Mouse (Mus musculus) kidney, adult 11 months (tissue): ENCODE results near the gene Nucb2.

Experiments
- DNase-seq: peaks from one replicate; pipeline ENCODE4 v3.0.0; 2022

Nucb2 gene

DNA sequence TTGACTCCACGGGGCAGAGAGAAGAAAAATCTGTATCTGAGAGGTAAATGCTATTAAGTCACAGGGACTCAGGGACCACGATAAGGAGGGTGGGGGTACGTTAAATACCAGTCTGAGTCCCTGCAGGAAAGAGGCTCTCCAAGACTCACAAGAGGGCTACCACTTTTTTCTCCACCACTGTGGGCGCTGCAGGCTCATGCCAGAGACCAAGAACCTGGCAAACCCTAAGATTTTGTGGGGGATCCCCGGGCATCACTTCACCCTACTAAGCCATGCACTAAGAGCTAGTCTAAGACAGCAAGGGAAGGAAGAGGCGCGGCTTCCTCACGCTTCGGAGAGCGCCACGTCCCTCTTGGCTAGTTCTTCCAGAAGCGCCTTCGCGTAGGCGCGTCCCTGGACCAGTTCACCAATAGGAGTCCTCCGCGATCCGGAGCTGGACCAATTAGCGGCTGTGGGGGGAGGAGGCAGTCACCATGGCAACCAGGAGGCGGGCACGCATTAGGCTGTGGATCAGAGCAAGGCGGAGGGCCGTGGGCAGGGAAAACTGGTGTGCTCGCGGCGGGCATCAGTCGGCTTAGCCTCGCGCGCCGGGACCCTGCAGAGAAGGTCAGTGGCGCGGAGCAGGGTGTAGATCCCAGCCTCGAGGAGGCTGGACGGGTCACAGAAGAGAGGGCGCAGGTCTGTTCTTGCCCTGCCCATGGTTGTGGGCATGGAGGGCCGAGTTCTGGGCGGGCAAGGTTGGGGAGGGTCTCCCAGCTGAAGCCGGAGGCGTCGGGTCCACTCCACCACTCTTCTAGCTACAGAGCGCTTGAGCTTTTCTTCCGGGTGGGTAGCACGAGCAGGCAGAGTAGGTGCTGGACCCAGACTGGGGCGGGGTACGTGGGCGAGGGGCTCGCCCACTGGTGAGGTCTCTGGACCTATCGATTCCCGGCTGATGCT lies at the start of gene Nucb2:
Gene Nucb2 (plus strand): TSS at position 491 of the 939 bp plus-strand sequence.
- peak; percentile 99 for DNase-seq

DNA sequence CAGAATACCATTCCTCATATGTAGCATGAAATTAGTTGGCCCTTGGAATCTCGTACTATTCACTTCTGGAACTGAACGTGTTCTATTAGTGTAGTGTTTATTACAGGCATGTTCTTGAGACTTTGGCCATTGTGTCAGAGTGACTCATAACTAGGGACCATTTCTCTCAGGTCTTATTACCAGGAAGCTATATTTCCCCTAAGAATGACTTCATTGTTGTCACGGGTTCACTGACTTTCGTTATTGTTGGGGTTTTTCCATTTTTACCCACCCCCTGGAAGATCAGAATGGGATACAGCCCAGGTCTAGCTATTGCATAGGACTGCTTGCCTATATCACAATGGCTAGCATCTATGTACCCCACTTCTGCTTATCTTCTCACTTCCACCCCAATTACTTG lies 47.2 kb upstream of the Nucb2 start:
- DNase-seq: no peak

DNA sequence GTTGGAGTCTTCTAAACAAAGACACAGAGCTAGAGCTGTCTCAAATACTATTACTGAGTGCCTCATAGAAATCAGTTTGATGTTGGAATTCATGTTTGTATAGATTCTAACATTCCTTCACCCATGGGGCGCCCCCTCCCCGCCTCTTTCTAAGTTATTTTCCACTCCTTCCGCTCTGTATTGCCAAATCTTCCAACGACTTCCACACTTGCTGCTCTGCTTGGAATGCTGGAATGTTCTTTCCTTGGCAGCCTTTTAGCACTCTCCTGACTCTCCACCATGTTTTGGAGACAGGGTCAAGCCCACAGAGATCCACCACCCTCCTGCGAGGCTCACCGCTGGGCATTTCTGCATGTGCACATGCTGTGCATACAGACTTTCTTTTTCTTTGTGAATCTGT lies 46.8 kb upstream of the Nucb2 start:
- DNase-seq: no peak

DNA sequence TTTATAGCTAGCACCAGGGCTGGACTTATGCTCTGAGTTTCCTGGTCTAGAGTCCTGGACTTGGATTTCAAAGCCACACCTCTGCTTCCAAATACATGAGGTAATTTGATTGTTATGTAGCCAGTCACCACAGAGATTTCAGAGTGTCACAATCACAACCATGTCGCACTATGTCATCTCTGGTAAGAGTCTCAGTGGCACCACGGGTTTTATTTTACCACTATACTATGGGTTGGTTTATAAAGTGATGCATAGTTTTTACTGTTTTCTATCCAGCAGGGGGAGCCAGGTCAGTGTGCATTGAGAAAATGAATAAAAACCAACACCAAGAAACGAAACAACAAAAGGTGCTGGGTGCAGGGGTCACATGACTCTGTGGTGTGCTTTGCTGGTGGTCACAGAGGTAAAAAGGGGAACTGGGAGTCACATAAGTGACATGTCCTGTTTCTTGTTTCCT lies 45.2 kb upstream of the Nucb2 start:
- DNase-seq: no peak

DNA sequence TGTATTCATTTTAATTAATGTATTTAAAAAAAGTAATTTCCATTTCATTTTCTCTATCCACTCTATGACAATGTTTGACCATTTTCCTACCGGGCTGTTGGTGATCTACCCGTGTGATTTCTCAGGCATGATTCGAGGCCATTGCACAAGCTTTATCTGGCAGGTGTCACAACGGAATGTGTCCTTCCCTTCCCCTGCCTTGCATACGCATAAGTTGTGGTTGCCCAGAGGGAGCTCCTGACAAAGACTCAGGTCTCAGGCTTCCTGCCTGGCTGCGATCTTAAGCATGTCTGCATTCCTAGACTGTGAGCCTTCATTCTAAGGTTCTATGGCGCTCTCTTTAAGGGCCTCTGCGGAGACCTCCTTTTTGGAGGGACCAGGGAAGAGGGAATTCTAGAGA lies 42.1 kb upstream of the Nucb2 start:
- DNase-seq: no peak

DNA sequence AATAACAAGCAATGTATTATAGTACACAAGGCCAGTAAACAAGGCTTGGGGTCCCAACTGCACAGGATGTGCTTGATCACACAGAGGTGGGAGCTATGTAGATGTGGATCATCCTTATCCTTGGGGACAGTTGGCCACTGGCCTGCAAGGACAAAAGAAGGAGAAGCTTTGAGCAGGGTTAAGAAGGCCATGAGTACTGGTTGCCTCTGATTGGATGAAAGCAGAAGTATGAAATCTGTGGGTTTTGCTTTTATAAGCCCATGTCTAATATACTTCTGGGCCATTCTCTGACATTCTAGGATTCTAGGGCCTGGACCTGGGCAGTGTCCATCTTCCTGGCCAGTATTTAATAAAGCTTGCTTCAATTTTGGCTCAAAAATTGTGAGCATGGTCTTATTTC lies 28.3 kb upstream of the Nucb2 start:
- no peak for DNase-seq

DNA sequence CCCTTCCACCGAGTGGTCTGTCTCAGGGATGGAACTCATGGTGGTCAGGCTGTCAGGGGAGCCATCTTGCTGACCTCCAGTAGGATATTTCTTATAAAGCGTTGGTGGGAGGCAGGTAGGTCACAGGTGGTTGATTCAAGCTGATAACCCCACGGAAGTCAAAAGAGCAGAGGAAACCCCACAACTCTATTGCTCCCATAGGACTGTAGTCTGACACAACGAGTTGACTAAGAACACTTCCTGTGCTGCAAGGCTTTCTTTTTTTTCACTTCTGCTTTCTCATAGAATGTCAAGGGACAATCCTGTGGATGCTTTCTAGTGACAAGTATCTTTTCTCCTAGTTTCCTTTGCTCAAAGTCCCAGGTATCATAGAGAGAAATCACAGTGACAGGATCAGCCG lies 27.9 kb upstream of the Nucb2 start:
- no peak for DNase-seq

DNA sequence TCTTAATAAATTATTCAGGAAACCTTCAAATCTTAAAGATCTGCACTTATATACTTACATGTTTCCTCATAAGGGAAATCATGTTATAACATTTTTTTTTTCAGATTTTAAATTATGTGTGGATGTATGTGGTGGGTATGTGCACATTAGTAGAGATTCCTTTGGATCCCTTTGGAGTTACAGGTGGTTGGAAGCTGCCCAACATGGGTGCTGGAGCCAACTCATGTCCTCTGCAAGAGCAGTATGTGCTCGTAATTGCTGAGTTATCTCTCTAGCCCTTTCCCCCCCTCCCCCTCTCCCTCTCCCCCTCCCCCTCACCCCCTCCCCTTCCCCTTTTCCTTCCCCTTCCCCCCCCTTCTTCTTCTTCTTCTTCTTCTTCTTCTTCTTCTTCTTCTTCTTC lies 21.1 kb upstream of the Nucb2 start:
- DNase-seq: no peak

DNA sequence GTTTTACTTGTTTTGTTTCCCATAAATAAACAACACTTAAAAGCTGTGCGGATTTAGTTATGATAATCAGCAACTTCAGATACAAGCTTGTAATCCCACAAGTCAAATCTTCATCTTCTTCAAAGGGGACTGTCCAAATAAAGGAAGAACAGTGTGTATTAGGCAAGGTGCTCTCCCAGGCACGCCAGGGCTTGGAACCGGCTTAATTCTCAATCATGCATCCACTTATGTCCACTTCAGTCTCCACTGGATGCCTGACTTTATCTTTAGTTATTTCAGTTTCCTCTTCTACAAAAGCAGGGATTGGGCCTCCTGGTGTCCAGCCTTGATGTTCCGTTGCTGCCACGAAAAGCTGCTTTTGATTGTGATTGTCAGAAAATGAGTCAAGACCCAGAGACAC lies 20.4 kb upstream of the Nucb2 start:
- no peak for DNase-seq

DNA sequence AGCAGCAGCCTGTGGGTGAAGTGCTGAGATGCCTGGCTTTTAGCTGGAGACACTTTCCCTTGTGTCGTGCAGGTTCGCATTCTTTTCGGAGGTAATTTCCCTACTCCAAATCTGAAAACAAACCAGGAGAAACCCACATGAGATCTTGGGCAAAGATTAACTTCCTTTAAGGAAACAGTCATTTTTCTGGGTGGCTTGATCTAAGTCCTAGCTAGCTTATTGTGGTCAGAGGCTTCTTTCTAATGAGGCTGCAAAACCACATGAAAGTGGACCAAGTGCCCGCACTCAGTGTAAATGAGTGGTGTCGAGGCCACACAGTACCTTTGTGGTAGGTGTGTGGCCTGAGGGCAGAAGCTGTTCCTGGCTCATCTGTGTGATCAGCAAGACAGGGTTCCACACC lies 20.0 kb upstream of the Nucb2 start:
- DNase-seq: peak; percentile 5

DNA sequence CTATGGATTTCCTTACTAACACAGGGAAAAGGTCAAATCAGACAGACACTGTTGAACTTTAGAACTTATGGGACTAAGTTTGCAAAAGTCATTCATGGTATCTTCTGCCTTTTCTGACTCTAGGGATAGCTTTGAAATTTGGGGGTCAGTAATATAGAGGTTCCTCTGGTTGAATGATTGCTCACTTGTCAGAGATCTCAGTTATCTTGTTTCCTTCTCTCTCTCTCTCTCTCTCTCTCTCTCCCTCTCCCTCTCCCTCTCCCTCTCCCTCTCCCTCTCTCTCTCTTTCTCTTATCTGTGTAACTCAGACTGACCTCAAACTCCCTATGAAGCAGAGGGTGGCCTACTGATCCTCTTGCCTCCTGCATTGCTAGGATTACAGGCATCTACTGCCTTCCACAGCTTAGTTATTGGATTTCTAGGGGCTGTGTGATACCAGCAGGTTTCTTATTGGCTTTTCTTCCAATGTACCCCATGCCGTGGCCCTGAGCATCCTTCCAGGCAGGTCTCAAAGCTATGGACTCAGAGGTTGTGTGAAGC lies 19.0 kb upstream of the Nucb2 start:
- DNase-seq: no peak

DNA sequence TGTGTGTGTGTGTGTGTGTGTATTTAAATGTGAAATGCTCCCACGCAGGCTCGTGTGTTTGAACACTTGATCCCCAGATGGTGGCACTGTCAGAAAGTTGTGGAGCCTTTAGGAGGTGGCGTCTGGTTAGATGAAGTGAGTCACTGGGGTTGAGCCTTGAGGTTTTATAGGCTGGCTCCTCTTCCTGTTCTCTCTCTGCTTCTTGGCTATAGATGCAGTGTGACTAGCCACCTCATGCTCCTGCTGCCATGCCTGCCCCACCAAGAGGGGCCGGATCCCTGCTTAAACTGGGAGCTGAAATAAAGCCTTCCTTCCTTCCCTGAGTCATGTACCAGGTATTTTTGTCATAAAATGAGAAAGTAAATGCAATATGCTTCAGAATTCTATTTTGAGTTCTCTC lies 13.1 kb upstream of the Nucb2 start:
- no peak for DNase-seq

DNA sequence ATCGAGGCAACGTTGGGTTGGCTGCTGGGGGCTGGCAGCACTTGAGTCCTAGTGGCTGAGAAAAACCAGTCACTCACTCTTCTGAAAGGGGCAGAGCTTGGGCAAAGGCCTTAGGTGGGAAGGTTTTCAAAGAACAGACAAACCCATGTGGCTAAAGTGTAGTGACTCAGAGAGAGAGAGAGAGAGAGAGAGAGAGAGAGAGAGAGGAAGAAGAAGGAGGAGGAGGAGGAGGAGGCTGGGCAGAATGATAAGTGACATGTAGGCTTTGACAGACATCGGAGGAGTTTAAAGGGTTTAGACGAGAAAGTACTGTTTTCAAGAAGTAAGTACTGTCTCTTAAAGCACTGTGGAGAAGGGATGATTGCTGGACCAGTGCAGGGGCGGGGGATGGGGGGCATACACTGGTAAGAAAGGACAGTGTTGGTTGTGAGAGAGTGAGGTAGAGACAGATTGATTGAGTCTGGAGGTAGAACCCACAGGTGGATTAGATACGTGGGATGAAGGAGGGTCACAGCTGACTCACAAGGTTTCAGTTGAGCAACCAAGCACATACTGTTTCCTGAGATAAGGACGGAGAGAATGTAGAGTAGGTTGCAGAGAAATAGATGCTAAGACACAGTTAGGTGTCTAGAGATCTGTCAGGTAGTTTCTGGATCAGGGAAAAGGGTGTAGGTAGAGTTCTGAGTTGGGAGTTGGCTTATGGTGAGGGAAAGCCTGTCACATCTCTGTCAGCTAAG lies 10.7 kb upstream of the Nucb2 start:
- DNase-seq: no peak

DNA sequence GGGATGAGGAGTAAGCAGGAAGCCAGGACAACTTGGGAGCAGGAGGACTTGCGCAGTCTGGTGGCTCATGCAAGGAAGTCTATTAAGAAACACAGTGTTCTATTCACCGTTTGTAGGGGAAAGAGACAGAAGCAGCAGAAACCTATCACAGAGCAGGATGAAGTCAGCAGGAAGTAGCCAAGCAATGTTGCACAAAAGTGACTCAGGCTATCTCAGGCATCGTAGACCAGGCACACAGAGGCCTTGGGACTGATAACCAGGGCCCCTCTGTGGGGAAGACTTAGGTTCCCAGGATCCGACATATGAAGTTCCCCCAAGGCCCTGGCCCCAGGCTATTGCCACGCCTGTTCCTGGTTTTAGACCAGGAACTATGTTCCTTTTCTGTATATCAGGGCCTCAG lies 9.6 kb upstream of the Nucb2 start:
- no peak for DNase-seq

DNA sequence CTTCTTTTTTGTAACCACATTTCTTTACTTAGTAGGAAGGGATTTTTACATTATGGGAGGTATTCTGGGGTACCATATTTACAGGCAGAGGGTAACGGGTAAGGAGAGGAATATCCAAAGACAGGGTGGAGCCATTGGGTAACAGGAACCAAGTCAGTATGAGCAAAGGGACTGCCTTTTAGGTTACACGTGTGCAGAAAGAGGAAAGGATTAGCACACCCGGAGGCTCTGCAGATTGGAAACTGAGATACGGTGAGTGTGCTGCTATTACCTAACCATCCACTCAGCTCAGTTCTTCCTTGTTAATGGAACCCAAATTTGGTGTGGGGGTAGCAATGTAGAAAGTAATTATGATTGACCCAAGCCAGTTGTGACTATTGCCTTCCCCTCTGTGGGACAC lies 7.4 kb upstream of the Nucb2 start:
- no peak for DNase-seq

DNA sequence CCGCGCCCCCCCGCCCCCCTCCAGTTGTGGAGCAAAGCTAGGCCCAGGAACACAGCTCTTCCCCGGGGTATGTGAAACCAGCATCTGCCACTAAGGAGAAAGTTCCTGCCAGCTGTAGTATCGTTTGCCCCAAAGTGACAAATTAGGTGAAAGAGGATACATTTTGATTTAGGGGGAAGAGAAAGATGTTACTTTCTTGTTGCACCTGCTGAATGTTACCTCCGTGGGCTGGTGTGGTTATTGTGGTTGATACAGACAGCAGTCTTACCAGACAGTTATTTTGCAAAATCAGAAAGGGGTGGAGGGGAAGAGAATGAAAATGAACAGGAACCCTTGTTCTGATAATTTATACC lies 625 bp downstream of the Nucb2 start:
- no peak for DNase-seq

DNA sequence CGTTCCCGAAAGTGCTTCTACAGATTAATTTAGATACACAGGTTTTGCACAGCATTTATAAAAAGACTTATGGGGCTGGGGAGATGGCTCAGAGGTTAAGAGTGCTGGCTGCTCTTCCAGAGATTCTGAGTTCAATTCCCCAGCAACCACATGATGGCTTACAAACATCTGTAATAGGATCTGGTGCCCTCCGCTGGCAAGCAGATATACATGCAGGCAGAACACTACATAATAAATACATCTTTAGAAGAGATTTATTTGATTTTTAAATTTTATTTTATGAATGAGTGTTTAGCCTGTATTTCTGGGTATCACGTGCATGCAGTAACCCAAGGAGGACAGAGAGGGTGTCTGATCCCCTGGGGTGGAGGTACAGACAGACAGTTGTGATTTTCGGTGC lies 9.9 kb downstream of the Nucb2 start:
- no peak for DNase-seq

DNA sequence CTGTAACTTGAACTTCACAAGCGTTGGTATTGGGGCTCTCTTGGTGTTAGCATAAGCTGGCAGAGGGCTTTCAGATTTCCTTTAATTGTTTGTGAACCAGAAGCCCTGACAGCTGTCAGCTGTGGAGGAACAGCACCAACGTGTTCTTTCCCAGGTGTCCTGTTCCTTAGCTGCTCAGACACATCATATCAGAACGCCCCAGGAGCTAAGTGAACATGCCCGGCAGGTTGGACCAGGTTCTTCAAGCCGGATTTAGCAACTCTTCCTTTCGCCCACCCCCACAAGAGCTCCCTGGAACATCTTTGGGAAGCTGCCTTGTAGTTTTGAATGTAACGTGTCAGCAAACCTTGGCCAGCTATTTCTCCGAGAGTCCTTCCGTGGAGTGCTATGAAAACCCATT lies 10.4 kb downstream of the Nucb2 start:
- no peak for DNase-seq

DNA sequence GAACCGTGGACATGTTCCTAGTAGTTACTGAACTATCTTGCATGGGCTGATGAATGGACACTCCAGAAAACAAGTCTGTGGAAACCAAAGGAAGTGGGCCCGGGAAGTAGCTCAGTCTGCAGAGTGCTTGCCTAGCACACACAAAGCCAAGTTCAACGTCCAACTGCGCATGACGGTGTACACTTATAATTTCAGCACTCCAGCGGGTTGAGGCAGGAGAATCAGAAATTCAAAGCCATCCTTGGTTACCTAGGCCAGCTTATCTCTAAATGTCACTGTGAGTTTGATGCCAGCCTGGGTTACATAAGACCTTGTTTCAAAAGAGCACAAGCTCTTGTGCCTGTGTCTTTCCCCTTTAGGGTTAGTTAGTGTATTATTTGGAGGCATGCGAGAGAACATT lies 10.9 kb downstream of the Nucb2 start:
- no peak for DNase-seq

DNA sequence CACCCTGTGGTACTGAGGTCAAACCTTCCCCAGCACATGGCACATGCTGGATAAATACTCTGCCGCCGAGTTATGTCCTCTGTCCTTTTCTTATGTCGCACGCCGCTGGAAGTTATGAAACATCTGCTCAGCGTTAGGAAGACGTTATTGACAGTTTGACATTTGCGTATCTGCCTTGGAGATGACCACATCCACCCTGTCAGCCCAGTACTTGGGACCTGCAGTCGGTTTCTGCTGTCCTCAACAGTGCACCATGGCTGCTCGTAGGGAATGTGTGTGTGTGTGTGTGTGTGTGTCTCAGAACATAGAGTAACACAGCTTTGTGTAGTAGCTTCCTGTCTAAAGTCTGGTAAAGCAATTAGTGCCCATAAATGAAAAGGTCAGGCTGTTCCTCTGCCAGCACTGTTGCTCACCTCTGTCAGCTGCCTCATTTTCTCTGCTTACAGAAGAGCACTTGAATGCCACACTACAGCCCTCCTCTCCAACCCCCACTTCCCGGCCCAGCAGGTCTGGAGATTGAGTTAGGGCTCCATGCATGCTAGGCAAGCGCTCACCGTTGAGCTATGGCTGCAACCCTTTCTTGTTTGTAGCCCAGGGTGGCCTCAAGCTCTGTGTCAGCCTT lies 11.5 kb downstream of the Nucb2 start:
- DNase-seq: no peak

DNA sequence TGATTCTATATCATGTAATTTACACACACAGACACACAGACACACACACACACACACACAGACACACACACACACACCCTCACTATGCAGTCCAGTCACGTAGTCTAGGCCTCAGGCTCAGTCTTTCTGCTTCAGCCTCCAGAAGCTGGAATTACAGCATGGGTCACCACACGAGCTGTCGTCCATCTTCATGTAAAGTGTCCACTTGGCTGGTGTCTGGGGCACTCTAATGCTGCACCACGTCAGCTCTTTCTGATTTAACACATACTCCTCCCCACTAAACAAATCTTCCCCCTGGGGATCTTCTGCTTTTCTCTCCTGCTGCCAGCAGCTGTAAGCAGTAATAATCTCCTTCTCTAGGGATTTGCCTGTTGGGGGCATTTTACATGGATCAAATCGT lies 13.1 kb downstream of the Nucb2 start:
- DNase-seq: no peak

DNA sequence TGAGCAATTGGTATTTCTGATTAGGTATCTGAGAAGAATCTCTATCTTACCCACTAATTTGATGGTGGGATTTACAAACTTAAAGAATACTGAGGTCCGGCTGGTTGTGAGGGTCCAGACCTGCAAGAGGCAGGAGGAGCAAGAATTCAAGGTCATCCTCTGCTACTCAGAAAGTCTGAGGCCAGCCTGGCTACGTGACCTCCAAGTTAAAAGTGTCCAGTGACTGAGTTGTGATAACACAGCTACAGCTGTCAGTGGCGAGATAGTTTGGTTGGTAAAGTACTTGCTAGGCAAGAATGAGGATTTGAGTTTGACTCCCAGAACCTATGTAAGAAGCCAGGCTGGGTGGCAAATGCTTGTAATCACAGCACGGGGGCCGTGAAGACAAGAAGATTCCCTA lies 14.0 kb downstream of the Nucb2 start:
- DNase-seq: no peak

DNA sequence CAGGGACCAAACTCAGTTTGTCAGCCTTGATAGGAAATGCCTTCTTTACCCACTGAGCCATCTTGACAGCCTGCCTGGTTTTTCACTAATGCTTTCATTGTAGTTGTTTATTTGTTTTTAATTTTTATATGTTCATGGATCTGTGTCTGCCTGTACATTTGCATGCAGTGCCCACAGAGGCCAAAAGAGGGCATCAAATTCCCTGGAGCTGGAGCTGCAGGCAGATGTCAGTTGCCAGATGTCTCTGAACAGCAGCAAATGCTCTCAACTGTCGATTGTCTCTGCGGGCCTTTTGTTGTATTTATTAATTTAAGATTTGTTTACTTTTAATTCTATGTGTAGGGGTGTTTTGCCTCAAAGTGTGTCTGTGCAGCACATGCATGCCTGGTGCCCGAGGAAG lies 15.6 kb downstream of the Nucb2 start:
- no peak for DNase-seq

DNA sequence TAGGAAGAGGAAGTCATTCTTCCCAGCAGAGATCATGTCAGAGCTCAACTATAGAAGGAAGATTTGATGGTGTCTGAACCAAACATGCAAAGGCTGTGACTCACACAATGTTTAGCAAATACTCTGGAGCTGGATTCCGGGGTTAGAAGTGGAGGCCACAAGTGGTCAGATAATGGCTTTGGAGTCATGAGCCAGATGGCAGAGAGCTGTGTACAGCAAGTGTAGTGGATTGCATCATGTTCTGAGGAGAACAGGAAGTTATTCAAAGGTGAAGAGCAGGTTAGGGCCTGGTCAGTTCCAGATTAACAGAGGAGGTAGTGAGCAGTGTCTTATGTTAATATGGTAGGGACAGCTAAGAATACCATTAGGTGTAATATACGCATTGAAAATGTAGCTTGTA lies 20.4 kb downstream of the Nucb2 start:
- DNase-seq: no peak
